Mouse (Mus musculus) testis, adult 2 months (tissue): ENCODE measurements around the gene Rsrc2.

Experiments used
- CTCF ChIP-seq: fragments of 200-500 bp; IDR thresholded peaks from 2 replicates; pipeline ENCODE4 v1.5.1; 2012; ENCODE audit warnings: low read depth, mild to moderate bottlenecking, inconsistent platforms, low read length, moderate library complexity; ENCODE audit not compliant: control insufficient read depth, insufficient read depth, insufficient replicate concordance
- POLR2A ChIP-seq: fragments of 200-500 bp; IDR thresholded peaks from 2 replicates; pipeline ENCODE4 v1.6.1; 2012; ENCODE audit warnings: low read depth, mild to moderate bottlenecking, inconsistent platforms, low read length, moderate library complexity; ENCODE audit not compliant: control insufficient read depth

GRCm38 (mm10) chr5:123708598-123708997 is 40.6 kb downstream of the Rsrc2 start:
- TF ChIP-seq POLR2A, result no peak
- TF ChIP-seq CTCF, result no peak
